Mouse (Mus musculus) olfactory bulb, adult 2 months (tissue): ENCODE results near the gene Krt8. TPM values are rescaled to one million over a fixed set of nuclear protein-coding genes. Genes with fewer than 3 reads are reported as not detected.

ENCODE experiments used
- H3K27ac ChIP-seq: fragments of 200-500 bp; 2 replicates; pipeline ENCODE4 v1.5.1; 2012; ENCODE audit warnings: low read depth, low read length; ENCODE audit not compliant: insufficient read depth
- H3K4me1 ChIP-seq: fragments of 200-500 bp; 2 replicates; pipeline ENCODE4 v1.6.1; 2012; ENCODE audit warnings: low read length; ENCODE audit not compliant: control insufficient read depth, insufficient read depth
- H3K4me3 ChIP-seq: fragments of 200-500 bp; 2 replicates; pipeline ENCODE4 v1.5.1; 2012; ENCODE audit warnings: mild to moderate bottlenecking, low read depth, low read length, moderate library complexity; ENCODE audit not compliant: insufficient read depth
- CTCF ChIP-seq: fragments of 200-500 bp; IDR thresholded peaks from 2 replicates; pipeline ENCODE4 v1.5.1; 2012; ENCODE audit warnings: low read depth, mild to moderate bottlenecking, low read length, moderate library complexity; ENCODE audit not compliant: insufficient read depth
- POLR2A ChIP-seq: fragments of 200-500 bp; IDR thresholded peaks from 2 replicates; pipeline ENCODE4 v1.6.1; 2012; ENCODE audit warnings: mild to moderate bottlenecking, low read depth, low read length, moderate library complexity; ENCODE audit not compliant: insufficient read depth
- WGBS: fragments of 180-500 bp; shearing (Covaris S2); methylation state at CpG from one replicate; pipeline ENCODE4 v1.1.7; 2018; 5-methylcytosine and 5-hydroxymethylcytosine counted together
- polyA plus RNA-seq: library from polyadenylated mRNA; stranded (reverse); fragments of >200 nt; gene quantifications from 2 replicates; pipeline ENCODE4 v1.2.4, GENCODE M21; 2012; ENCODE audit warnings: low replicate concordance; ENCODE audit not compliant: missing spikeins, insufficient read depth, insufficient read length

Krt8 gene
- not detected in 2 replicates for polyA plus RNA-seq

GRCm38 (mm10) chr15:102004189-102004588, at the start of gene Krt8:
Gene Krt8 (minus strand): TSS chr15:102004482.
- H3K4me3 ChIP-seq: no peak within 1 kb of the TSS
- TF ChIP-seq POLR2A (no peak), CTCF (no peak)
- peaks cover 11% of the 10 kb centered on the region for H3K4me1 ChIP-seq
- H3K27ac ChIP-seq: no peak within 1 kb of the TSS
- WGBS: 75% methylated on average over 11 of the region's 11 CpGs

GRCm38 (mm10) chr15:102051920-102052683, 47.8 kb upstream of the Krt8 start:
- peak overlapping the region; percentile 61 for H3K4me3 ChIP-seq
- no peak overlapping the region for H3K27ac ChIP-seq
- 1% methylated on average over 30 of the region's 33 CpGs for WGBS
- peaks cover 4% of the 10 kb centered on the region; the same call in 1 of the 2 replicates for H3K4me1 ChIP-seq
- TF ChIP-seq CTCF: no peak

- Histone ChIP-seq H3K4me1 (peaks cover 4% of the 10 kb centered on the region; the same call in 1 of the 2 replicates), H3K4me3 (no peak overlapping the region), H3K27ac (no peak overlapping the region)
- TF ChIP-seq CTCF: no peak
- no peak for TF ChIP-seq POLR2A
Observed at GRCm38 (mm10) chr15:102049871-102050270, 45.6 kb upstream of the Krt8 start.

GRCm38 (mm10) chr15:102048006-102048405, 43.7 kb upstream of the Krt8 start:
- Histone ChIP-seq H3K27ac (no peak overlapping the region), H3K4me1 (peaks cover 4% of the 10 kb centered on the region; the same call in 1 of the 2 replicates), H3K4me3 (no peak overlapping the region)
- TF ChIP-seq CTCF (no peak), POLR2A (no peak)
- WGBS: 83% methylated on average over 6 of the region's 6 CpGs

- no peak overlapping the region for H3K4me3 ChIP-seq
- TF ChIP-seq CTCF (no peak), POLR2A (no peak)
- H3K4me1 ChIP-seq: no peaks in the 10 kb centered on the region
- H3K27ac ChIP-seq: no peak overlapping the region
- WGBS: 93% methylated on average over 10 of the region's 10 CpGs
Observed at GRCm38 (mm10) chr15:102045691-102046090, 41.4 kb upstream of the Krt8 start.

GRCm38 (mm10) chr15:102044745-102045144, 40.5 kb upstream of the Krt8 start:
- no peak overlapping the region for H3K4me3 ChIP-seq
- no peak overlapping the region for H3K27ac ChIP-seq
- no peaks in the 10 kb centered on the region for H3K4me1 ChIP-seq
- 85% methylated on average over 3 of the region's 3 CpGs for WGBS
- TF ChIP-seq CTCF (no peak), POLR2A (no peak)

- TF ChIP-seq POLR2A (no peak), CTCF (no peak)
- Histone ChIP-seq H3K4me3 (no peak overlapping the region), H3K4me1 (no peaks in the 10 kb centered on the region), H3K27ac (no peak overlapping the region)
- WGBS: 83% methylated on average over 7 of the region's 7 CpGs
Observed at GRCm38 (mm10) chr15:102041951-102042350, 37.7 kb upstream of the Krt8 start.

- H3K4me1 ChIP-seq: no peaks in the 10 kb centered on the region
- TF ChIP-seq POLR2A (no peak), CTCF (no peak)
- H3K27ac ChIP-seq: no peak overlapping the region
- WGBS: 83% methylated on average over 4 of the region's 4 CpGs
- no peak overlapping the region for H3K4me3 ChIP-seq
Observed at GRCm38 (mm10) chr15:102040277-102040676, 36.0 kb upstream of the Krt8 start.

- H3K4me1 ChIP-seq: no peaks in the 10 kb centered on the region
- no peak for TF ChIP-seq POLR2A
- TF ChIP-seq CTCF: no peak
- no peak overlapping the region for H3K4me3 ChIP-seq
- WGBS: 78% methylated on average over 16 of the region's 16 CpGs
- H3K27ac ChIP-seq: no peak overlapping the region
Observed at GRCm38 (mm10) chr15:102034121-102035053, 30.1 kb upstream of the Krt8 start.
